Mouse (Mus musculus) lung, adult 2 months (tissue): Measurements from ENCODE around the gene Lancl3.

Experiments
- CTCF ChIP-seq: fragments of 200-500 bp; IDR thresholded peaks from 2 replicates; pipeline ENCODE4 v1.5.1; 2011; ENCODE audit warnings: mild to moderate bottlenecking, low read length, control low read depth; ENCODE audit not compliant: insufficient read depth
- POLR2A ChIP-seq: fragments of 200-500 bp; IDR thresholded peaks from 2 replicates; pipeline ENCODE4 v1.6.1; 2011; ENCODE audit warnings: low read depth, mild to moderate bottlenecking, control low read depth, low read length, borderline replicate concordance; ENCODE audit errors: extremely low read depth

GRCm38 (mm10) chrX:9240737-9241591 lies 41.3 kb downstream of the Lancl3 start:
- TF ChIP-seq CTCF (no peak), POLR2A (no peak)
